Mouse (Mus musculus) kidney, embryonic 15.5 days (tissue): ENCODE measurements around the gene Cycs. TPM values are rescaled to one million over a fixed set of nuclear protein-coding genes. Genes with fewer than 3 reads are reported as not detected.

Source experiments
- ATAC-seq: fragments of 200-750 bp; cut with Nextera tagmentation; replicated peaks from 2 replicates; pipeline ENCODE4 v1.8.0; 2017; ENCODE audit warnings: moderate TSS enrichment; ENCODE audit not compliant: low FRiP score
- H3K27ac ChIP-seq: fragments of 300-500 bp; sonication (generic); 2 replicates; pipeline ENCODE4 v1.5.1; 2015; ENCODE audit warnings: mild to moderate bottlenecking, inconsistent platforms
- H3K27me3 ChIP-seq: fragments of 300-500 bp; sonication (generic); 2 replicates; pipeline ENCODE4 v1.6.1; 2015; ENCODE audit warnings: inconsistent platforms
- H3K36me3 ChIP-seq: fragments of 300-500 bp; sonication (generic); 2 replicates; pipeline ENCODE4 v1.6.1; 2015; ENCODE audit warnings: inconsistent platforms
- H3K4me1 ChIP-seq: fragments of 300-500 bp; sonication (generic); 2 replicates; pipeline ENCODE4 v1.6.1; 2015; ENCODE audit warnings: inconsistent platforms
- H3K4me2 ChIP-seq: fragments of 300-500 bp; sonication (generic); 2 replicates; pipeline ENCODE4 v1.6.1; 2015; ENCODE audit warnings: moderate library complexity, mild to moderate bottlenecking, inconsistent platforms
- H3K4me3 ChIP-seq: fragments of 300-500 bp; sonication (generic); replicated peaks from 2 replicates; pipeline ENCODE4 v1.5.1; 2015; ENCODE audit warnings: mild to moderate bottlenecking, inconsistent platforms
- H3K9ac ChIP-seq: fragments of 300-500 bp; sonication (generic); 2 replicates; pipeline ENCODE4 v1.6.1; 2015; ENCODE audit warnings: mild to moderate bottlenecking, inconsistent platforms
- H3K9me3 ChIP-seq: fragments of 300-500 bp; sonication (generic); replicated peaks from 2 replicates; pipeline ENCODE4 v1.6.1; 2016; ENCODE audit warnings: inconsistent platforms
- WGBS: fragments of 180-500 bp; shearing (Covaris S2); methylation state at CpG from one replicate; pipeline ENCODE4 v1.1.7; 2015; ENCODE audit warnings: mixed read lengths; 5-methylcytosine and 5-hydroxymethylcytosine counted together
- microRNA-seq: library from miRNA; unstranded; fragments of <30 nt; microRNA quantifications from one replicate; pipeline ENCODE4, GENCODE M21; 2016
- polyA plus RNA-seq: library from polyadenylated mRNA; unstranded; fragments of >200 nt; fragmentation: Nextera tagmentation; extraction: Ambion mirVana; gene quantifications from 2 replicates; pipeline ENCODE4 v1.2.1, GENCODE M21; 2015

The Cycs gene
- polyA plus RNA-seq, 1 experiment from 2014 or later: 79.5 TPM

- Histone ChIP-seq H3K36me3 (no peaks in the 10 kb centered on the region), H3K4me3 (no peak overlapping the region), H3K27me3 (no peaks in the 10 kb centered on the region), H3K27ac (no peak overlapping the region), H3K4me1 (peaks cover 8% of the 10 kb centered on the region), H3K9me3 (no peaks in the 10 kb centered on the region), H3K4me2 (no peak overlapping the region), H3K9ac (no peak overlapping the region)
- 93% methylated on average over 5 of the region's 5 CpGs for WGBS
- no peak for ATAC-seq
Measured at GRCm38 (mm10) chr6:50518371-50518770, 48.0 kb downstream of the Cycs start.

Small RNA genes within 50 kb of the gene (microRNA-seq; reads per million reads assigned to microRNA genes)
- not detected for gene Mir6371

Other genes starting within 250 kb of the Cycs start
- 15.7 and 16.7 TPM in 2 replicates for gene Osbpl3, start 110.3 kb downstream of the Cycs start, polyA plus RNA-seq
- gene 4921507P07Rik, start 30.1 kb upstream of the Cycs start, polyA plus RNA-seq: 0.98 and 1.1 TPM in 2 replicates
- 0.26 TPM in 1 of 2 replicates, not detected in the other for gene Npvf, start 87.9 kb upstream of the Cycs start, polyA plus RNA-seq